Mouse (Mus musculus) hindbrain, embryonic 13.5 days (tissue): ENCODE measurements around the gene Tbrg4. TPM values are rescaled to one million over a fixed set of nuclear protein-coding genes. Genes with fewer than 3 reads are reported as not detected.
"Not testable (repeated sequence)": the region's sequence is repeated elsewhere in the genome, so short reads cannot be mapped to it uniquely, and the experiment has no call there.

Experiments
- ATAC-seq: fragments of 200-750 bp; cut with Nextera tagmentation; 2 replicates; pipeline ENCODE4 v1.8.0; 2017; ENCODE audit warnings: moderate TSS enrichment; ENCODE audit not compliant: low FRiP score
- H3K27ac ChIP-seq: fragments of 300-500 bp; sonication (generic); 2 replicates; pipeline ENCODE4 v1.5.1; 2015; ENCODE audit warnings: inconsistent platforms, mild to moderate bottlenecking, moderate library complexity
- H3K27me3 ChIP-seq: fragments of 300-500 bp; sonication (generic); 2 replicates; pipeline ENCODE4 v1.6.1; 2015; ENCODE audit warnings: mild to moderate bottlenecking, inconsistent platforms
- H3K36me3 ChIP-seq: fragments of 300-500 bp; sonication (generic); 2 replicates; pipeline ENCODE4 v1.6.1; 2015; ENCODE audit warnings: mild to moderate bottlenecking, inconsistent platforms
- H3K4me1 ChIP-seq: fragments of 300-500 bp; sonication (generic); replicated peaks from 2 replicates; pipeline ENCODE4 v1.6.1; 2015; ENCODE audit warnings: inconsistent platforms
- H3K4me2 ChIP-seq: fragments of 300-500 bp; sonication (generic); 2 replicates; pipeline ENCODE4 v1.6.1; 2015; ENCODE audit warnings: inconsistent platforms, mild to moderate bottlenecking, moderate library complexity
- H3K4me3 ChIP-seq: fragments of 300-500 bp; sonication (generic); 2 replicates; pipeline ENCODE4 v1.5.1; 2015; ENCODE audit warnings: mild to moderate bottlenecking, inconsistent platforms
- H3K9ac ChIP-seq: fragments of 300-500 bp; sonication (generic); 2 replicates; pipeline ENCODE4 v1.6.1; 2015; ENCODE audit warnings: mild to moderate bottlenecking, inconsistent platforms
- H3K9me3 ChIP-seq: fragments of 300-500 bp; sonication (generic); 2 replicates; pipeline ENCODE4 v1.6.1; 2016; ENCODE audit warnings: inconsistent platforms
- WGBS: fragments of 180-500 bp; shearing (Covaris S2); methylation state at CpG from one replicate; pipeline ENCODE4 v1.1.7; 2015; 5-methylcytosine and 5-hydroxymethylcytosine counted together
- polyA plus RNA-seq: library from polyadenylated mRNA; unstranded; fragments of >200 nt; fragmentation: Nextera tagmentation; extraction: Ambion mirVana; gene quantifications from 2 replicates; pipeline ENCODE4 v1.2.1, GENCODE M21; 2015

The Tbrg4 gene
- polyA plus RNA-seq: 29.2 and 34.0 TPM in 2 replicates

GRCm38 (mm10) chr11:6625478-6626387 lies at the start of gene Tbrg4:
Gene Tbrg4 (minus strand): TSS chr11:6626067.
- peak within 1 kb of the TSS; percentile 90 for H3K4me2 ChIP-seq
- H3K27me3 ChIP-seq: no peaks in the 10 kb centered on the region
- no peaks in the 10 kb centered on the region for H3K9me3 ChIP-seq
- H3K4me3 ChIP-seq: peak within 1 kb of the TSS; percentile 71
- peak within 1 kb of the TSS; percentile 84 for H3K9ac ChIP-seq
- H3K4me1 ChIP-seq: peaks cover 33% of the 10 kb centered on the region
- H3K36me3 ChIP-seq: peaks cover 34% of the 10 kb centered on the region
- WGBS: under 1% methylated on average over 66 of the region's 66 CpGs
- peak; percentile 94 for ATAC-seq
- H3K27ac ChIP-seq: peak within 1 kb of the TSS; percentile 91

GRCm38 (mm10) chr11:6675402-6675801 lies 49.5 kb upstream of the Tbrg4 start:
- WGBS: 75% methylated on average over 7 of the region's 7 CpGs

GRCm38 (mm10) chr11:6674701-6675100 lies 48.8 kb upstream of the Tbrg4 start:
- H3K4me2 ChIP-seq: no peak overlapping the region
- H3K9ac ChIP-seq: no peak overlapping the region; the same call in 1 of the 2 replicates
- peaks cover 9% of the 10 kb centered on the region; the same call in 1 of the 2 replicates for H3K27me3 ChIP-seq
- 92% methylated on average over 9 of the region's 9 CpGs for WGBS
- no peak for ATAC-seq
- no peak overlapping the region for H3K27ac ChIP-seq
- peaks cover 1% of the 10 kb centered on the region; the same call in 1 of the 2 replicates for H3K4me1 ChIP-seq
- H3K36me3 ChIP-seq: no peaks in the 10 kb centered on the region
- no peak overlapping the region for H3K4me3 ChIP-seq
- no peaks in the 10 kb centered on the region for H3K9me3 ChIP-seq

More at GRCm38 (mm10) chr11:6675402-6675801, 49.5 kb upstream of the Tbrg4 start:
- H3K4me3 ChIP-seq: no peak overlapping the region
- no peak overlapping the region for H3K9ac ChIP-seq
- H3K9me3 ChIP-seq: no peaks in the 10 kb centered on the region
- no peaks in the 10 kb centered on the region for H3K36me3 ChIP-seq
- peaks cover 6% of the 10 kb centered on the region for H3K4me1 ChIP-seq
- ATAC-seq: no peak
- no peak overlapping the region for H3K4me2 ChIP-seq
- H3K27ac ChIP-seq: no peak overlapping the region
- H3K27me3 ChIP-seq: peaks cover 9% of the 10 kb centered on the region; the same call in 1 of the 2 replicates

GRCm38 (mm10) chr11:6670826-6671225 lies 45.0 kb upstream of the Tbrg4 start:
- 92% methylated on average over 4 of the region's 4 CpGs for WGBS
- no peak overlapping the region for H3K4me2 ChIP-seq
- peaks cover 9% of the 10 kb centered on the region; the same call in 1 of the 2 replicates for H3K27me3 ChIP-seq
- no peak overlapping the region for H3K27ac ChIP-seq
- ATAC-seq: no peak
- H3K4me1 ChIP-seq: no peaks in the 10 kb centered on the region
- no peak overlapping the region for H3K4me3 ChIP-seq
- H3K9me3 ChIP-seq: no peaks in the 10 kb centered on the region
- H3K9ac ChIP-seq: no peak overlapping the region
- H3K36me3 ChIP-seq: no peaks in the 10 kb centered on the region

DNA sequence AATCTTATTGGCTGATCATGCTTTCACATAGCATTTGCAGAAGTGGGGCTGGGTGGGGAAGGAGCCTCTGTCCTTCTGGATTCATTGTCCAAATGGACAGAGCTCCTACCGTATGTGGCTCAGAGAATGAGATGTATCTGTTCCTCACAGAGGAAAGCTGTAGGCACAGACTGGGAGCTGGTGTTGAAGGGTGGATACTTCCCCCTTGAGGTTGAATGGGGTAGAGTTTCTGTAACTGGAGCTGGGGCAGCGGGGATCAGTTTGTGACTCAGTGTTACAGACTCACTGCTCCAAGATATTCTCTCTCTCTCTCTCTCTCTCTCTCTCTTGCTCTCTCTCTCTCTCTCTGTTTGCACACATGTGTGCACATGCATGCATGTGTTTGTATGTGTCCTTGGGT lies 44.2 kb upstream of the Tbrg4 start:
- WGBS: 53% methylated on average over 2 of the region's 2 CpGs
- Histone ChIP-seq H3K27ac (no peak overlapping the region), H3K9me3 (no peaks in the 10 kb centered on the region), H3K27me3 (peaks cover 9% of the 10 kb centered on the region; the same call in 1 of the 2 replicates), H3K4me1 (no peaks in the 10 kb centered on the region), H3K4me3 (no peak overlapping the region), H3K4me2 (no peak overlapping the region), H3K9ac (no peak overlapping the region), H3K36me3 (no peaks in the 10 kb centered on the region)
- ATAC-seq: no peak

DNA sequence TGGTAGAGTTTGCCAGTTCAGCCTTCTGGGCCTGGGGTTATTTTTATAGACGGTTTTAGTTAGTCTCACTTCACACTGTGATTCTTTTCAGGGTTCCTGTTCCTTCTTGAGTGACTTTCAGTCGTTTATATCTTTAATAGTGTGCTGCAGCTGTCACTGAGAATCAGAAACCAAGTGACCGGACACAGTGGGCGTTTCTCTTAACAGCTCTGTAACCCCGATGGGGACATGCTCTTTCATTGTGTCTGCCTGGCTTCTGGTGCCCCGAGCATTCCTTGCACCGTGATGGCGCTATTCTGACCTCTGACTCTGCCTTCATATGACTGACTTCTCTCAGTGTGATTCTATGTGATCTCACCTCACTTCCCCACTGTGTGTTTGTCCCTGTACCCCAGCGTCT lies 43.2 kb upstream of the Tbrg4 start:
- Histone ChIP-seq H3K27ac (no peak overlapping the region), H3K27me3 (peaks cover 9% of the 10 kb centered on the region; the same call in 1 of the 2 replicates), H3K4me2 (no peak overlapping the region), H3K9ac (no peak overlapping the region), H3K9me3 (no peaks in the 10 kb centered on the region), H3K4me3 (no peak overlapping the region), H3K36me3 (no peaks in the 10 kb centered on the region), H3K4me1 (no peaks in the 10 kb centered on the region)
- no peak for ATAC-seq
- 15% methylated on average over 9 of the region's 9 CpGs for WGBS

DNA sequence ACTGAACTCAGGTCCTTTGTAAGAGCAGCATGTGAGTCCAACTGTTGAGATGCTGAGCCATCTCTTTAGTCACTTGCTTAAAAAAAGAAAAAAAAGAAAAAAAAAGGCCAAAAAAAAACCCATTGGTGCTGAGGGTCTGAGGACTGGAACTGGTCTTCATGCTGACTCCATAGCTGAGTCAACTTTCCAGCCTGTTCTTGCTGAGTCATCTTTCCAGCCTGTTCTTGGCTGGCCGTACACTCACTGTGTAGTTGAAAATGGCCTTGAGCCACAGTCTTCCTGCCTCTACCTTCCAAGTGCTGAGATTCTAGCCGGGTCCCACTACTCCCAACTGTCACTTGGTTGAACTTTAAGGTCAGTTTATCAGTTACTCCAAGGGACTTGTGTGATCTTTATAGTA lies 40.8 kb upstream of the Tbrg4 start:
- Histone ChIP-seq H3K4me3 (no peak overlapping the region), H3K36me3 (no peaks in the 10 kb centered on the region), H3K9ac (no peak overlapping the region), H3K4me2 (no peak overlapping the region), H3K27ac (no peak overlapping the region), H3K27me3 (peaks cover 9% of the 10 kb centered on the region; the same call in 1 of the 2 replicates), H3K4me1 (peaks cover under 1% of the 10 kb centered on the region; the same call in 1 of the 2 replicates), H3K9me3 (no peaks in the 10 kb centered on the region)
- 90% methylated on average over 2 of the region's 2 CpGs for WGBS
- no peak for ATAC-seq

GRCm38 (mm10) chr11:6661206-6661605 lies 35.3 kb upstream of the Tbrg4 start:
- Histone ChIP-seq H3K9me3 (no peaks in the 10 kb centered on the region), H3K27me3 (peaks cover 18% of the 10 kb centered on the region), H3K4me1 (peaks cover 27% of the 10 kb centered on the region), H3K36me3 (no peaks in the 10 kb centered on the region), H3K9ac (no peak overlapping the region), H3K4me2 (no peak overlapping the region), H3K27ac (no peak overlapping the region), H3K4me3 (no peak overlapping the region)
- WGBS: 39% methylated on average over 14 of the region's 14 CpGs
- no peak for ATAC-seq

DNA sequence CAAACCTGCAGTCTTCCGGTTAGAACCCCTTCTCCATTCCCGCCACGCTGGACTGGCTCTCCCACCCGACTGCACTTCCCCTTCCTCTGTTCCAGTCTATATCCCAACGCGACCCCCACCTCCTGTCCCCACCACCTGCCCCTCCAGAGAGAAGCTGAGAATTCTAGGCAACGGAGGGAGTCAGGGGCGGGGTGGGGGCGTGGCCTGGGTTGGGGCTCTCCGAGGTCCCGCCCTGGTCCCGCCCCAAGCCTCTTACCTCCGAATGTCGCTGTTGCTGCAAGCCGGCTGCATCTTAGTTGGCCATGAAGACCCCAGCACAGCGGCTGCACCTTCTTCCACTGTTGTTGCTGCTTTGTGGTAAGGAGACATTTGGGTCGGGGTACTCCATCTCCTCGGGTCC lies 32.4 kb upstream of the Tbrg4 start, which contains the start of gene Ramp3:
Gene Ramp3 (plus strand): TSS at position 251 of the 400 bp plus-strand sequence.
- peak; percentile 61 for ATAC-seq
- WGBS: under 1% methylated on average over 18 of the region's 18 CpGs
- H3K4me1 ChIP-seq: peaks cover 31% of the 10 kb centered on the region
- peaks cover 18% of the 10 kb centered on the region for H3K27me3 ChIP-seq
- H3K4me3 ChIP-seq: peak within 1 kb of the TSS; percentile 45
- peak within 1 kb of the TSS; percentile 71 for H3K9ac ChIP-seq
- no peak within 1 kb of the TSS for H3K27ac ChIP-seq
- no peaks in the 10 kb centered on the region for H3K36me3 ChIP-seq
- H3K4me2 ChIP-seq: peak within 1 kb of the TSS; percentile 77
- H3K9me3 ChIP-seq: no peaks in the 10 kb centered on the region

DNA sequence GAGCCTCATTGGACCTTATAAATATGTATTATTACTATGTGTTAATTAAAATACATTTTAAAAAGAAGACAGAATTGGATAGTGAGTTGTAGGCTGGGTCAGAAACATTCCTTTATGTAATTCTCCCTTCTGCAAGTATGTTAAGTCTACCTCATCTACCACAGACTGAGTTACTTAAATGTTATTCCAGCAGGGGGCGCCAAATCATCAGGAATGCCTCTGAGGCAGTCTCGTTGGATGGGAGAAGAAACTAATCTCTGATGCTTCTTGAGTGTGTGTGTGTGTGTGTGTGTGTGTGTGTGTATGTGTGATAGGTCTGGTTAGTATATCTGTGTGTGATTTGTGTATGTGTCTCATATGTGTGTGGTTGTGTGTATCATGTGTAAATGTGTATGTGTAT lies 29.0 kb upstream of the Tbrg4 start:
- Histone ChIP-seq H3K4me3 (no peak overlapping the region), H3K4me2 (no peak overlapping the region), H3K9ac (no peak overlapping the region), H3K27me3 (peaks cover 8% of the 10 kb centered on the region; the same call in 1 of the 2 replicates), H3K4me1 (peaks cover 19% of the 10 kb centered on the region), H3K36me3 (no peaks in the 10 kb centered on the region), H3K9me3 (no peaks in the 10 kb centered on the region), H3K27ac (no peak overlapping the region)
- ATAC-seq: peak; percentile 62
- WGBS: 1% methylated on average over 2 of the region's 2 CpGs

DNA sequence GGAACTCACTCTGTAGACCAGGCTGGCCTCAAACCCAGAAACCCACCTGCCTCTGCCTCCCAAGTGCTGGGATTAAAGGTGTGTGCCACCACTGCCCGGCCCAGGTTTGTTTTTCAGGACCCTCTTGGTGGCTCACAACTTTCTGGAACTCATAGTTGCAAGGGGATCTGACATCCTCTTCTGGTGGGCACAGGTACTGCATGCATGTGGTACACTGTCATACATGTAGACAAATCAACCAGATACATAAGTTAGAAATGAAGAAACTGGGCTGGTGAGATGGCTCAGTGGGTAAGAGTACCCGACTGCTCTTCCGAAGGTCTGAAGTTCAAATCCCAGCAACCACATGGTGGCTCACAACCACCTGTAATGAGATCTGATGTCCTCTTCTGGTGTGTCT lies 27.1 kb upstream of the Tbrg4 start:
- H3K27me3 ChIP-seq, H3K4me2 ChIP-seq, H3K4me1 ChIP-seq, ATAC-seq, H3K36me3 ChIP-seq, H3K9me3 ChIP-seq, H3K27ac ChIP-seq, H3K4me3 ChIP-seq, H3K9ac ChIP-seq: not testable (repeated sequence)
- 82% methylated on average over 3 of the region's 3 CpGs for WGBS

- Histone ChIP-seq H3K4me2 (no peak overlapping the region), H3K4me3 (no peak overlapping the region), H3K27ac (no peak overlapping the region), H3K9me3 (no peaks in the 10 kb centered on the region), H3K4me1 (no peaks in the 10 kb centered on the region), H3K36me3 (no peaks in the 10 kb centered on the region), H3K9ac (no peak overlapping the region), H3K27me3 (no peaks in the 10 kb centered on the region)
- ATAC-seq: no peak
- WGBS: 64% methylated on average over 7 of the region's 7 CpGs
Measured at GRCm38 (mm10) chr11:6650519-6650918, 24.7 kb upstream of the Tbrg4 start.
